Mouse (Mus musculus) embryonic facial prominence, embryonic 14.5 days (tissue): ENCODE measurements around the gene Cyp4x1. TPM values are rescaled to one million over a fixed set of nuclear protein-coding genes. Genes with fewer than 3 reads are reported as not detected.
A peak's percentile ranks its signal among the peaks of the same experiment; 100 is the strongest.

Experiments used
- ATAC-seq: fragments of 200-750 bp; cut with Nextera tagmentation; 2 replicates; pipeline ENCODE4 v1.8.0; 2017; ENCODE audit warnings: low read depth, moderate number of reproducible peaks, moderate TSS enrichment
- DNase-seq: peaks from one replicate; pipeline ENCODE4 v3.0.0-alpha.2; 2015; ENCODE audit warnings: low spot score
- H3K27ac ChIP-seq: fragments of 300-500 bp; sonication (generic); replicated peaks from 2 replicates; pipeline ENCODE4 v1.5.1; 2014; ENCODE audit warnings: low read depth, mild to moderate bottlenecking, low read length, moderate library complexity
- H3K27me3 ChIP-seq: fragments of 300-500 bp; sonication (generic); replicated peaks from 2 replicates; pipeline ENCODE4 v1.6.1; 2014; ENCODE audit warnings: low read length; ENCODE audit not compliant: control insufficient read depth, insufficient read depth
- H3K36me3 ChIP-seq: fragments of 300-500 bp; sonication (generic); 2 replicates; pipeline ENCODE4 v1.6.1; 2014; ENCODE audit warnings: low read length, mixed read lengths; ENCODE audit not compliant: control insufficient read depth, insufficient read depth
- H3K4me1 ChIP-seq: fragments of 300-500 bp; sonication (generic); 2 replicates; pipeline ENCODE4 v1.6.1; 2014; ENCODE audit warnings: antibody characterized with exemption, low read length; ENCODE audit not compliant: control insufficient read depth, insufficient read depth
- H3K4me2 ChIP-seq: fragments of 300-500 bp; sonication (generic); 2 replicates; pipeline ENCODE4 v1.6.1; 2014; ENCODE audit warnings: low read depth, mild to moderate bottlenecking, low read length, moderate library complexity, mixed read lengths
- H3K4me3 ChIP-seq: fragments of 300-500 bp; sonication (generic); 2 replicates; pipeline ENCODE4 v1.5.1; 2014; ENCODE audit warnings: low read depth, mild to moderate bottlenecking, low read length
- H3K9ac ChIP-seq: fragments of 300-500 bp; sonication (generic); 2 replicates; pipeline ENCODE4 v1.6.1; 2014; ENCODE audit warnings: low read depth, mild to moderate bottlenecking, low read length, moderate library complexity, mixed read lengths
- H3K9me3 ChIP-seq: fragments of 300-500 bp; sonication (generic); 2 replicates; pipeline ENCODE4 v1.6.1; 2016; ENCODE audit warnings: low read length; ENCODE audit not compliant: control insufficient read depth
- WGBS: fragments of 180-500 bp; shearing (Covaris S2); extraction: QIAGEN DNeasy Blood & Tissue Kit; methylation state at CpG from one replicate; pipeline ENCODE4 v1.1.7; 2014; 5-methylcytosine and 5-hydroxymethylcytosine counted together
- polyA plus RNA-seq: library from polyadenylated mRNA; unstranded; fragments of >200 nt; fragmentation: Nextera tagmentation; extraction: Ambion mirVana; gene quantifications from 2 replicates; pipeline ENCODE4 v1.2.1, GENCODE M21; 2014

The Cyp4x1 gene
- polyA plus RNA-seq, 1 experiment from 2014 or later, result 0.84 TPM

GRCm38 (mm10) chr4:115085522-115086095 lies 48.5 kb downstream of the Cyp4x1 start:
- H3K4me2 ChIP-seq, result no peak overlapping the region
- DNase-seq (no peak), ATAC-seq (0 out of 2 replicates have a peak, but pooled peaks have one; percentile 38)
- no peak overlapping the region for H3K4me3 ChIP-seq
- H3K27ac ChIP-seq, result no peak overlapping the region
- H3K27me3 ChIP-seq, result peaks cover 13% of the 10 kb centered on the region; the same call in 1 of the 2 replicates
- no peaks in the 10 kb centered on the region for H3K4me1 ChIP-seq
- H3K9me3 ChIP-seq, result no peaks in the 10 kb centered on the region
- H3K9ac ChIP-seq, result no peak overlapping the region
- 19% methylated on average over 6 of the region's 6 CpGs for WGBS
- H3K36me3 ChIP-seq, result no peaks in the 10 kb centered on the region

DNA sequence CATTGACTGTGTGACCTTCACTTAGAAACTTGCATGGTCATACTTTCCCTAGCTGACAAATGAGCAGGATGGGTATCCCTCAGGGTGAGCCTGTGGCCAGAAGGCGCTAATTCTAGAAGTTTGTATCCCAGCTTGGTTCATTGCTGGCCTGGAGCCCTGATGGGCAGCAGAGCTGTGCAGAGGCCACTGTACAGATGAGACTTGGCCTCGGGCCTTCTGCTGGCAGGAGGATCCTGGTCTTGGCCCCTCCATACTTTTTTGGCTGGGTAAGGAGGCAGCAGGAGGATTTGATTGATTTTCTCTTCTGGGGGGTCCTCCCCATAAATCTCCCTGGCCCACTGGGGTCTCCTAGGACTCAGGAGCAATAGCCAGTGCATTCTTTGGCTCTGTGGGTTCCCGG lies 51.0 kb downstream of the Cyp4x1 start:
- WGBS, result 73% methylated on average over 3 of the region's 3 CpGs
- no peak for ATAC-seq
- H3K9ac ChIP-seq, result no peak overlapping the region
- no peak overlapping the region for H3K4me3 ChIP-seq
- peaks cover 10% of the 10 kb centered on the region; the same call in 1 of the 2 replicates for H3K27me3 ChIP-seq
- H3K27ac ChIP-seq, result no peak overlapping the region
- H3K9me3 ChIP-seq, result no peaks in the 10 kb centered on the region
- no peaks in the 10 kb centered on the region for H3K36me3 ChIP-seq
- DNase-seq, result no peak
- H3K4me1 ChIP-seq, result 0 out of 2 replicates have a peak, but pooled peaks cover 6% of the 10 kb centered on the region
- no peak overlapping the region for H3K4me2 ChIP-seq

DNA sequence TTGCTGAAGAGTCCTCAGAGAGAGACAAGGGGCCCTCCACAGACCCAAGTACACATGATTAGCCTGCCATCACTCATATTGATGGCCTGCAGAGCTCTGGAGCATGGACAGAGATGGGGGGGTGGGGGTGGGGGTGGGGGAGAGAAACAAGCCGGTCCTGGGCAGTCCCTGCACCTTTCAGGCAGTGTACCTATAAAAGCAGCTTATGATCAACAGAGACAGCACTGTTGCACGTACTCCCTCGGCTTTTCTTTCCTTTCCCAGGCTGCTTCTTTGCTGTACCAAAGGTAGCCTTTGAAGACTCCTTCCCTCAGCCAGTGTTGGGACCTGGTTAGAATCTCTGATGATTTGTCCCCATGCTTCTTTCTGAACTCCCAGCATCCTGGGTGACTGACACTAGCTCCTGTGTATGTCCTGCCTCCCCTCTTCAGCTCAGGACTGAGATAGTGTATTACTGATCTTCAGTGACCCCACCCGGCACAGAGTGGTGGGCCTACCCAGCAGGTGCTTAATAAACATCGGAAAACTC lies 54.2 kb downstream of the Cyp4x1 start:
- 0 out of 2 replicates have a peak, but pooled peaks cover 6% of the 10 kb centered on the region for H3K4me1 ChIP-seq
- DNase-seq (no peak), ATAC-seq (no peak; the same call in 1 of the 2 replicates)
- no peak overlapping the region for H3K4me3 ChIP-seq
- H3K9ac ChIP-seq, result no peak overlapping the region
- H3K27me3 ChIP-seq, result no peaks in the 10 kb centered on the region
- no peak overlapping the region for H3K27ac ChIP-seq
- no peaks in the 10 kb centered on the region for H3K36me3 ChIP-seq
- 33% methylated on average over 4 of the region's 5 CpGs for WGBS
- no peak overlapping the region for H3K4me2 ChIP-seq
- H3K9me3 ChIP-seq, result no peaks in the 10 kb centered on the region

GRCm38 (mm10) chr4:115078892-115079820 lies 54.9 kb downstream of the Cyp4x1 start:
- H3K36me3 ChIP-seq, result no peaks in the 10 kb centered on the region
- no peaks in the 10 kb centered on the region for H3K9me3 ChIP-seq
- H3K27ac ChIP-seq, result no peak overlapping the region
- DNase-seq, result no peak
- H3K4me1 ChIP-seq, result 0 out of 2 replicates have a peak, but pooled peaks cover 6% of the 10 kb centered on the region
- 21% methylated on average over 10 of the region's 10 CpGs for WGBS
- H3K4me2 ChIP-seq, result no peak overlapping the region
- no peak overlapping the region for H3K4me3 ChIP-seq
- H3K9ac ChIP-seq, result no peak overlapping the region
- no peaks in the 10 kb centered on the region for H3K27me3 ChIP-seq
- ATAC-seq, result 0 out of 2 replicates have a peak, but pooled peaks have one; percentile 32

- Histone ChIP-seq H3K9ac (no peak overlapping the region), H3K9me3 (no peaks in the 10 kb centered on the region), H3K27ac (no peak overlapping the region), H3K4me3 (no peak overlapping the region), H3K27me3 (no peaks in the 10 kb centered on the region), H3K4me1 (0 out of 2 replicates have a peak, but pooled peaks cover 6% of the 10 kb centered on the region), H3K4me2 (no peak overlapping the region), H3K36me3 (no peaks in the 10 kb centered on the region)
- no peak for DNase-seq
- ATAC-seq, result no peak
- 38% methylated on average over 3 of the region's 3 CpGs for WGBS
Observed at GRCm38 (mm10) chr4:115075204-115075915, 58.7 kb downstream of the Cyp4x1 start.

DNA sequence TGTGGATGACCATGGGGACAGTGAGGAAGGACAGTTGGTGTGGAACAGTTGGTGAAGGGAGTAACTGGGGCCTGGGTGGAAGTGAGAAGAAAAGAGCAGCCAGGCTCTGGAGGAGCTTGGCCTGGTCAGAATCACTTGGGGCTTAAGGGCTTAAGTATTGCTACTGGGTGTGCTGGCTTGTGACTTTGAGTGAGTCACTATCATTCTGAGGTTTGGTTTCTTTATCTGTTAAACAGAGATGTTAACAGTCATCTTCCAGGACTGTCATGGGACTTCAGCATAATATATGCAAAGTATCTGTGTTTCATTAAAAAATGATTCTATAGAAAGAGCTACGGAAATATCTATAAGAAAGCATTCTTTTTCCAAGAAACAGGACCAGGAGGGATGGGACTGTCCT lies 59.3 kb downstream of the Cyp4x1 start:
- Histone ChIP-seq H3K36me3 (no peaks in the 10 kb centered on the region), H3K4me1 (0 out of 2 replicates have a peak, but pooled peaks cover 6% of the 10 kb centered on the region), H3K4me3 (no peak overlapping the region), H3K9ac (no peak overlapping the region), H3K27ac (no peak overlapping the region), H3K27me3 (no peaks in the 10 kb centered on the region), H3K9me3 (no peaks in the 10 kb centered on the region), H3K4me2 (no peak overlapping the region)
- ATAC-seq, result no peak
- DNase-seq, result no peak
- 70% methylated on average over 1 of the region's 1 CpGs for WGBS

DNA sequence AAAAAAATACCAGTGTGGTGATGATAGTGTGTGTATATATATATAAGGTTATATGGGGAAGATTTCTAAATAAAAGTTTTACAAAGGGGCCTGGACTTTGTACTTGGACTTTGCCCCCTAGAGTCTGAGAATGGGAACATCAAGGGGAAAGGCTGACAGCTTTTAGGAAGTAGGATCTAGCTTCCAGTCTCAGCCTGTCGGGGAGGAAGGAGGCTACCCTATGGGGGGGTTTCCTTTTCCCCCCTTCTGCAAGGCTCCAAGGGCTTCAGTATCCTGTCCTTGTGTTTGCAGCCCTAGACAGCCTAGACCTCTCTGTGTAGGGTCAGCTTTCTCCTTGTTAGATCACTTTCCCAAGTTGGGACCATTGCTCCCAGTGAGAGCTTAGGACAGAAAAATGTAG lies 62.4 kb downstream of the Cyp4x1 start:
- WGBS, result 27% methylated on average over 1 of the region's 1 CpGs
- Histone ChIP-seq H3K9ac (no peak overlapping the region), H3K4me3 (no peak overlapping the region), H3K4me2 (no peak overlapping the region), H3K27ac (no peak overlapping the region), H3K27me3 (peaks cover 5% of the 10 kb centered on the region), H3K4me1 (no peaks in the 10 kb centered on the region), H3K36me3 (no peaks in the 10 kb centered on the region), H3K9me3 (no peaks in the 10 kb centered on the region)
- ATAC-seq (no peak), DNase-seq (no peak)
